Mouse (Mus musculus) adrenal gland, adult 2 months (tissue): ENCODE data around the gene Med27. TPM values are rescaled to one million over a fixed set of nuclear protein-coding genes. Genes with fewer than 3 reads are reported as not detected.
A peak's percentile ranks its signal among the peaks of the same experiment; 100 is the strongest.

Source experiments
- DNase-seq: peaks from one replicate; pipeline ENCODE4 v3.0.0; 2021
- microRNA-seq, 2 experiments: library from miRNA; unstranded; fragments of <30 nt; microRNA quantifications; one replicate each; pipeline ENCODE4 v1.2.0; 2021
- polyA plus RNA-seq: library from polyadenylated mRNA; depleted of rRNA; stranded (reverse); fragments of >200 nt; gene quantifications from 2 replicates; pipeline ENCODE4 v1.2.3, GENCODE M21; 2012; rRNA removed
- total RNA-seq, 2 experiments: library from RNA; stranded (reverse); gene quantifications; 2 replicates each; pipeline ENCODE4 v1.2.3; 2021

The Med27 gene
- total and polyA plus RNA-seq, 3 experiments: 25.8 to 54.7 (median 28.1) TPM

GRCm38 (mm10) chr2:29571921-29572700 lies 225.5 kb downstream of the Med27 start:
- no peak for DNase-seq

GRCm38 (mm10) chr2:29572811-29573427 lies 226.3 kb downstream of the Med27 start:
- no peak for DNase-seq

- DNase-seq: peak; percentile 48
These were observed 227.0 kb downstream of the Med27 start for GRCm38 (mm10) chr2:29573591-29573990.

GRCm38 (mm10) chr2:29574187-29574586 lies 227.6 kb downstream of the Med27 start:
- DNase-seq: no peak

Small RNA genes lying within 50 kb of the gene (microRNA-seq; reads per million reads assigned to microRNA genes)
- gene Mir133c: 0 reads per million in 2 experiments

Other genes with a start within 250 kb of the Med27 start
- gene Setx, start 222.6 kb upstream of the Med27 start, total RNA-seq: 10 to 100 TPM; 21.7 to 29.6 TPM
- gene Setx, start 222.6 kb upstream of the Med27 start, polyA plus RNA-seq: 2.7 and 2.9 TPM in 2 replicates
- gene Ntng2, start 93.8 kb upstream of the Med27 start, total RNA-seq: 10 to 100 TPM; 36.0 to 55.7 TPM
- gene Ntng2, start 93.8 kb upstream of the Med27 start, polyA plus RNA-seq: 190 and 200 TPM in 2 replicates